Mouse (Mus musculus) lung, postnatal 0 days (tissue): ENCODE data around the gene Usp15.

Experiments used
- CTCF ChIP-seq: IDR thresholded peaks from 2 replicates; pipeline ENCODE4 v1.5.1; 2016; ENCODE audit warnings: antibody characterized with exemption, mild to moderate bottlenecking
- EP300 ChIP-seq: IDR thresholded peaks from 2 replicates; pipeline ENCODE4 v1.6.1; 2016; ENCODE audit warnings: antibody characterized with exemption, mild to moderate bottlenecking, control low read depth

- TF ChIP-seq CTCF (no peak), EP300 (no peak)
Measured at GRCm38 (mm10) chr10:123153321-123153720, 43.5 kb downstream of the Usp15 start.
